Mouse (Mus musculus): ENCODE measurements at regions not wholly inside any gene's neighbourhood (a gene's known extent, or its start where the extent isn't known, plus 50 kb on each side); places are given as distances from the start of the nearest gene placed in this dataset.

DNA sequence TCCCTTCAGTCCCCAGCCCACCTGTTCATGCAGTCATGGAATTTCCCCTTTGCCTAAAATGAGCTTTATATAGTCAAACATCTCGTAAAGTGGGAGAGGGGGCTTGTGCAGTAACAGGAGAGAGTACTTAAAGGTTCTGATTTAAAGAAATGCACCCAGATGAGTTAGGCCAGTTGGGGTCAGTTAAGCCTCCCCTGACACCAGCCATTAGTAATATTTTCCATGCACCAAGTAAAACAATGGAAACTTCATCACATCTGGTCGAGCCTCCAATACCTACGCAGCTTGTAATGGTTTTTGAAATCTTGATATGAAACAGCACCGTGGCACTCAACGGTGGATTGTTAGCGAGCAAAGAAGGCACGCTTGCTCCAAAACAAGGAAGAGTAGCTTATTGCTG lies 165.8 kb upstream of the Kcnj16 start:
- H3K4me1 ChIP-seq (ENCODE audit: insufficient read depth, low read depth, low read length), result no peaks in the 10 kb centered on the region
- no peak for TF ChIP-seq CTCF (IDR thresholded peaks at IDR 0.05)
- TF ChIP-seq EP300 (IDR thresholded peaks at IDR 0.05), result no peak
- H3K9ac ChIP-seq (replicated peaks; ENCODE audit: low read depth), result no peak overlapping the region
- H3K36me3 ChIP-seq (ENCODE audit: insufficient read depth, low read length), result no peaks in the 10 kb centered on the region
- WGBS, result 81% methylated on average over 7 of the region's 7 CpGs
- H3K4me2 ChIP-seq (replicated peaks; ENCODE audit: low read depth, low read length), result no peak overlapping the region
- DNase-seq (ENCODE audit: low spot score) (no peak), ATAC-seq (no peak)
- no peaks in the 10 kb centered on the region for H3K9me3 ChIP-seq (ENCODE audit: low read length)
- H3K27ac ChIP-seq (ENCODE audit: low read length), result no peak overlapping the region
- no peak overlapping the region for H3K4me3 ChIP-seq (ENCODE audit: low read depth, low read length)
- no peaks in the 10 kb centered on the region for H3K27me3 ChIP-seq (replicated peaks; ENCODE audit: insufficient read depth, low read length)

DNA sequence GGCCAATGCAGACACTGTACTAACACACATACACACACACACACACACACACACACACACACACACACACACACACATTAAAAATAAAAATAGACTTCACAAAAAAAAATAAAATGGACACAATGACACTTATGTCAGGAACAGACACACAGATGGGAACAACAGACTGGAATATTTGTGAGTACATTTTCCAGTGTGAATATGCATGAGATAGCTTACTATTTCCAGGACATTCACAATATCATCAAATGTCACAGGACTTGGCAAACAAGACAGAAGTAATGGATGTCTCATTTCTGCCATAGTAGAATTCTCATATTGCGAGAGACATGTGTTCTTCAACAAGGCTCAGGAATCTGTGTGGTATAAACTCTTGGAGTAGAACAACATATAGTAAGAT lies 163.8 kb upstream of the Kcnj16 start:
- ATAC-seq, result no peak
- Histone ChIP-seq H3K36me3 (ENCODE audit: insufficient read depth, low read length) (no peaks in the 10 kb centered on the region), H3K27me3 (replicated peaks; ENCODE audit: insufficient read depth, low read length) (no peaks in the 10 kb centered on the region), H3K4me2 (replicated peaks; ENCODE audit: low read depth, low read length) (no peak overlapping the region), H3K4me1 (ENCODE audit: insufficient read depth, low read depth, low read length) (no peaks in the 10 kb centered on the region), H3K9ac (replicated peaks; ENCODE audit: low read depth) (no peak overlapping the region), H3K27ac (ENCODE audit: low read length) (no peak overlapping the region), H3K9me3 (ENCODE audit: low read length) (no peaks in the 10 kb centered on the region), H3K4me3 (ENCODE audit: low read depth, low read length) (no peak overlapping the region)
- no peak for DNase-seq (ENCODE audit: low spot score)
- 86% methylated on average over 1 of the region's 1 CpGs for WGBS
- no peak for TF ChIP-seq CTCF (IDR thresholded peaks at IDR 0.05)
- no peak for TF ChIP-seq EP300 (IDR thresholded peaks at IDR 0.05)

DNA sequence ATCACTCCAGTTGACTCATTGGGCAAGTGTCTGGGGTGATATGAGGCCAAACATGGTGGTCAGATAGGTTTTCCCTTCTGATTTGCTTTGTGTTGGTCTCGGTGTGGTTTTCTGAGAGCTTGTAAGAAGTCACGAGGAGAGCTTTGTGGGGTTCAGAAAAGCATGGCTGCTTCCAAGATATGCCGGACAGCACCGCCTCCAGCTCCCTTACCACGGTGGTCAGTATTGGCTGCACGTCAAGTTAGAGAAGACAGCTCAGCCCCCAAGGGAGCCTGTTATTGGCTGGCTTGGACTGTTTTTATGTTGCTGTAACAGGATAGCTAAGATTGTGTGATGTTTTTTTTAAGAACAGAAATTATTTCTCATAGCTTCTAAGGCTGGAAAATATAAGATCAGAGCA lies 154.7 kb upstream of the Kcnj16 start:
- no peak overlapping the region for H3K9ac ChIP-seq (replicated peaks; ENCODE audit: low read depth)
- no peaks in the 10 kb centered on the region for H3K9me3 ChIP-seq (ENCODE audit: low read length)
- no peaks in the 10 kb centered on the region for H3K36me3 ChIP-seq (ENCODE audit: insufficient read depth, low read length)
- WGBS, result 79% methylated on average over 6 of the region's 6 CpGs
- no peaks in the 10 kb centered on the region for H3K27me3 ChIP-seq (replicated peaks; ENCODE audit: insufficient read depth, low read length)
- ATAC-seq, result no peak
- TF ChIP-seq EP300 (IDR thresholded peaks at IDR 0.05), result no peak
- H3K4me3 ChIP-seq (ENCODE audit: low read depth, low read length), result no peak overlapping the region
- no peak overlapping the region for H3K4me2 ChIP-seq (replicated peaks; ENCODE audit: low read depth, low read length)
- H3K27ac ChIP-seq (ENCODE audit: low read length), result no peak overlapping the region
- no peak for DNase-seq (ENCODE audit: low spot score)
- no peaks in the 10 kb centered on the region for H3K4me1 ChIP-seq (ENCODE audit: insufficient read depth, low read depth, low read length)

DNA sequence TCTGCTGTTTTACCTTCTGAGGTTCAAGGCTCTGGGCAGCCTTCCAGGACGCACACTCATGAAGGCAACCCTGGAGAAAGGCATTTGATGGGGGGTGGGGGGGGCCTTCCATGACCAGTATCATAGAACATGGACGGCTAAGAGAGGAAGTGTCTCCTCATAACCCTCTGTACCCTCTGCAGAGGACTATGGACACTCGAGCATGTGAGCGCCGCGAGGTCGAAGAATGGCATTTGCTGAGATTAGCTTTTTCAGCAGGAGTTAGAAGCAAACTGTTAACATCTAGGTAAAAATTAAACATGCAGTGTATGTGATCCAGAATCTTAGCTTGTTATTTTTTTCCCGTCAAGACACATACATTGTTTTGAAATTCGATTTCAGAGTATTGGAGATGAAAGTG lies 153.1 kb upstream of the Kcnj16 start:
- Histone ChIP-seq H3K9me3 (ENCODE audit: low read length) (no peaks in the 10 kb centered on the region), H3K9ac (replicated peaks; ENCODE audit: low read depth) (no peak overlapping the region), H3K27me3 (replicated peaks; ENCODE audit: insufficient read depth, low read length) (no peaks in the 10 kb centered on the region), H3K4me2 (replicated peaks; ENCODE audit: low read depth, low read length) (no peak overlapping the region), H3K36me3 (ENCODE audit: insufficient read depth, low read length) (no peaks in the 10 kb centered on the region), H3K27ac (ENCODE audit: low read length) (no peak overlapping the region), H3K4me3 (ENCODE audit: low read depth, low read length) (no peak overlapping the region), H3K4me1 (ENCODE audit: insufficient read depth, low read depth, low read length) (no peaks in the 10 kb centered on the region)
- DNase-seq (ENCODE audit: low spot score) (no peak), ATAC-seq (no peak)
- TF ChIP-seq CTCF (IDR thresholded peaks at IDR 0.05) (no peak), EP300 (IDR thresholded peaks at IDR 0.05) (no peak)
- 75% methylated on average over 9 of the region's 9 CpGs for WGBS

DNA sequence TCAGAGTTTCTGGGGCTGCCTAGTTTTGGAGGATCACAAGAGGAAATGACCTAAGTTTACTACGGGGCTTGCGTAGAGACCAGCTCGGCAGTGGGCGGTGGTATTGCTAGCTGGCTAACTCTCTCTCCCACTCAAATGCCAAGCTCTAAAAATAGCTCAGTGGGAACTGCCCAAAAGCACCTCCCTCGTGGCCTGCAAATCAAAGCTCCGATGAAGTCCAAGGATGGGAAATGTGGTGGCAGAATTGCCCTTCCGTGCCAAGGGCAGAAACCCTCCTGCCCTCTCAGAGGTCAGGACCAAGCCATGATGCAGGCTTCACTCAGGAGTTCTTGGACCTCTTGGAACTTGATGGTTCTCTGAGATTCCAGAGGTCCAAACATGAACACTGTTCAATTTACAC lies 152.6 kb upstream of the Kcnj16 start:
- H3K36me3 ChIP-seq (ENCODE audit: insufficient read depth, low read length), result no peaks in the 10 kb centered on the region
- no peak overlapping the region for H3K4me2 ChIP-seq (replicated peaks; ENCODE audit: low read depth, low read length)
- DNase-seq (ENCODE audit: low spot score) (no peak), ATAC-seq (no peak)
- no peaks in the 10 kb centered on the region for H3K9me3 ChIP-seq (ENCODE audit: low read length)
- H3K27ac ChIP-seq (ENCODE audit: low read length), result no peak overlapping the region
- no peak overlapping the region for H3K4me3 ChIP-seq (ENCODE audit: low read depth, low read length)
- no peak for TF ChIP-seq CTCF (IDR thresholded peaks at IDR 0.05)
- TF ChIP-seq EP300 (IDR thresholded peaks at IDR 0.05), result no peak
- H3K9ac ChIP-seq (replicated peaks; ENCODE audit: low read depth), result no peak overlapping the region
- H3K27me3 ChIP-seq (replicated peaks; ENCODE audit: insufficient read depth, low read length), result no peaks in the 10 kb centered on the region
- WGBS, result 56% methylated on average over 7 of the region's 7 CpGs
- no peaks in the 10 kb centered on the region for H3K4me1 ChIP-seq (ENCODE audit: insufficient read depth, low read depth, low read length)

DNA sequence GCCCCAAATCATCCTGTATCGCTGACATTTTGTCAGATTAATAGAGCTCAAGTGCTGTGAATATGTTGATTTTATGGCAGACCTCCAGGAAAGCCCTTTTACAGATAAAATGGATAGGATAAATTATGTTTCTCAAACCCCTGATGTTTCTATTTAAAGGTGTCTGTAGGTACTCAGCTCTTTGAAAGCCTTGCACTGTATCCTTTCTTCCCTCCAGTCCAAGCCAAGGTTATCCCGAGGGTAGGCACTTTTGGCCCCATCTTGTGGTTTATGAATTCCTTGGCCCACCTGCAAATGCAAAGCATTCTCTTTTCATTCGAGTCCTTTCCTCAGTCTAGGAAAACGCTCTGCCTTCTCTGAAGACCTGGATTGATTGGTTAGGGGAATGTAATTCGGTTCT lies 139.2 kb upstream of the Kcnj16 start:
- Histone ChIP-seq H3K4me3 (ENCODE audit: low read depth, low read length) (no peak overlapping the region), H3K9me3 (ENCODE audit: low read length) (no peaks in the 10 kb centered on the region), H3K4me1 (ENCODE audit: insufficient read depth, low read depth, low read length) (no peaks in the 10 kb centered on the region), H3K4me2 (replicated peaks; ENCODE audit: low read depth, low read length) (no peak overlapping the region), H3K36me3 (ENCODE audit: insufficient read depth, low read length) (no peaks in the 10 kb centered on the region), H3K27me3 (replicated peaks; ENCODE audit: insufficient read depth, low read length) (no peaks in the 10 kb centered on the region), H3K27ac (ENCODE audit: low read length) (no peak overlapping the region), H3K9ac (replicated peaks; ENCODE audit: low read depth) (no peak overlapping the region)
- ATAC-seq, result no peak
- DNase-seq (ENCODE audit: low spot score), result no peak
- 37% methylated on average over 5 of the region's 5 CpGs for WGBS
- no peak for TF ChIP-seq CTCF (IDR thresholded peaks at IDR 0.05)

DNA sequence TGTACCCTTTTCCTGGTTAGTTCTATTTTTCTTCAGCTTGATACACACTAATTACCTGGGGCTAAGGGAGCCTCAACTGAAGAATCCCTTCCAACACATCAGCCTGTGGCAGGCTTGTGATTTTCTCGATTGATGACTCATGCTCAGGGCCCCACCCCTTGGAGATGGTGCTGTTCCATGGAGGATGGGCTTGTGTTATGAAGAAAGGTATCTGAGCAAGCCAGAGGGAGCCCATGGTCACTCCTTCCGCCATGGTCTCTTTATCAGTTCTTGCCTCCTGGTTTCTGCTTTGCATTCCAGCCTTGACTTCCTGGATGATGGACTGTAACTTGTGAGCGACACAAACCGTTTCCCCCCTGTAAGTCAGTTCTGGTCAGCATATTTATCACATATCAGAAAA lies 131.1 kb upstream of the Kcnj16 start:
- Histone ChIP-seq H3K4me2 (replicated peaks; ENCODE audit: low read depth, low read length) (no peak overlapping the region), H3K27ac (ENCODE audit: low read length) (no peak overlapping the region), H3K4me1 (ENCODE audit: insufficient read depth, low read depth, low read length) (no peaks in the 10 kb centered on the region), H3K4me3 (ENCODE audit: low read depth, low read length) (no peak overlapping the region), H3K36me3 (ENCODE audit: insufficient read depth, low read length) (no peaks in the 10 kb centered on the region), H3K9me3 (ENCODE audit: low read length) (no peaks in the 10 kb centered on the region), H3K9ac (replicated peaks; ENCODE audit: low read depth) (no peak overlapping the region), H3K27me3 (replicated peaks; ENCODE audit: insufficient read depth, low read length) (no peaks in the 10 kb centered on the region)
- DNase-seq (ENCODE audit: low spot score), result no peak
- ATAC-seq, result no peak
- 74% methylated on average over 4 of the region's 4 CpGs for WGBS
- TF ChIP-seq CTCF (IDR thresholded peaks at IDR 0.05), result no peak
- no peak for TF ChIP-seq EP300 (IDR thresholded peaks at IDR 0.05)

All from lung, postnatal 0 days (tissue).